Comparison of ENCODE assay signal across 23 mouse cellular contexts in genomic region chr8:13614136-13614535, GRCm38 (mm10). TPM values are rescaled to one million over a fixed set of nuclear protein-coding genes. Genes with fewer than 3 reads are reported as not detected.
DNase-seq lines count a peak whose midpoint lies in the region; ATAC-seq and TF ChIP-seq lines count a peak whose summit lies in the region.
"Had no signal": no experiment of that assay in that cellular context is flagged by ENCODE, and none has a peak within 500 bp of the region (broad histone marks: within the 10 kb centered on the region; RNA-seq: fewer than 3 reads in every experiment).

No protein-coding gene starts in this region.

- peaks cover 33% of the 10 kb centered on the region for H3K36me3 ChIP-seq in heart, embryonic 13.5 days
- peaks cover 9% of the 10 kb centered on the region for H3K36me3 ChIP-seq in heart, embryonic 11.5 days (ENCODE audit: control insufficient read depth, insufficient read depth, low read length)
- H3K36me3 ChIP-seq in liver, postnatal 0 days (replicated peaks; ENCODE audit: insufficient read depth, low read length): peaks cover 13% of the 10 kb centered on the region; the same call in 1 of the 2 replicates
- peaks cover 25% of the 10 kb centered on the region for H3K36me3 ChIP-seq in liver, embryonic 12.5 days
- H3K36me3 ChIP-seq: G1E had no signal

- no peak overlapping the region for H3K4me3 ChIP-seq in heart, embryonic 13.5 days
- H3K4me3 ChIP-seq in heart, embryonic 11.5 days (ENCODE audit: low read depth, low read length): no peak overlapping the region
- H3K4me3 ChIP-seq in liver, postnatal 0 days (ENCODE audit: low read depth, low read length): no peak overlapping the region
- no peak overlapping the region for H3K4me3 ChIP-seq in liver, embryonic 12.5 days
- H3K4me3 ChIP-seq: embryonic facial prominence, embryonic 12.5 days; forebrain, embryonic 12.5 days; hindbrain, embryonic 12.5 days had no signal

- 0 out of 2 replicates have a peak overlapping the region, but pooled peaks have one; percentile 42 for H3K27ac ChIP-seq in heart, embryonic 13.5 days (replicated peaks)
- H3K27ac ChIP-seq in heart, embryonic 11.5 days (ENCODE audit: low read depth, low read length): no peak overlapping the region
- no peak overlapping the region for H3K27ac ChIP-seq in liver, postnatal 0 days (ENCODE audit: low read depth)
- no peak overlapping the region for H3K27ac ChIP-seq in liver, embryonic 12.5 days
- H3K27ac ChIP-seq: embryonic facial prominence, embryonic 12.5 days; forebrain, embryonic 12.5 days; hindbrain, embryonic 12.5 days had no signal

- 63% methylated on average over 9 of the region's 9 CpGs for WGBS in heart, embryonic 13.5 days
- WGBS in heart, embryonic 11.5 days (ENCODE audit: insufficient replicate concordance): 74% methylated on average over 9 of the region's 9 CpGs
- WGBS in liver, postnatal 0 days (ENCODE audit: insufficient replicate concordance): 79% methylated on average over 9 of the region's 9 CpGs
- 77% methylated on average over 9 of the region's 9 CpGs for WGBS in liver, embryonic 12.5 days (ENCODE audit: insufficient replicate concordance)

- TF ChIP-seq CTCF in liver, postnatal 0 days (IDR thresholded peaks at IDR 0.05; ENCODE audit: low read depth): no peak

- no peaks in the 10 kb centered on the region for H3K27me3 ChIP-seq in heart, embryonic 13.5 days (replicated peaks)
- no peaks in the 10 kb centered on the region; the same call in 1 of the 2 replicates for H3K27me3 ChIP-seq in heart, embryonic 11.5 days (ENCODE audit: control insufficient read depth, insufficient read depth, low read length)
- no peaks in the 10 kb centered on the region for H3K27me3 ChIP-seq in liver, postnatal 0 days (ENCODE audit: insufficient read depth, low read length)
- no peaks in the 10 kb centered on the region for H3K27me3 ChIP-seq in liver, embryonic 12.5 days (replicated peaks)
- H3K27me3 ChIP-seq: embryonic facial prominence, embryonic 12.5 days; forebrain, embryonic 12.5 days; hindbrain, embryonic 12.5 days had no signal

- no peak overlapping the region for H3K4me2 ChIP-seq in heart, embryonic 13.5 days
- H3K4me2 ChIP-seq in heart, embryonic 11.5 days: no peak overlapping the region
- no peak overlapping the region for H3K4me2 ChIP-seq in liver, postnatal 0 days (ENCODE audit: low read depth, low read length)
- no peak overlapping the region for H3K4me2 ChIP-seq in liver, embryonic 12.5 days
- H3K4me2 ChIP-seq: forebrain, embryonic 12.5 days; hindbrain, embryonic 12.5 days had no signal

- no peaks in the 10 kb centered on the region for H3K9me3 ChIP-seq in heart, embryonic 13.5 days
- no peaks in the 10 kb centered on the region for H3K9me3 ChIP-seq in heart, embryonic 11.5 days (replicated peaks; ENCODE audit: control insufficient read depth, low read length)
- no peaks in the 10 kb centered on the region for H3K9me3 ChIP-seq in liver, postnatal 0 days (ENCODE audit: low read length)
- H3K9me3 ChIP-seq in liver, embryonic 12.5 days (replicated peaks): no peaks in the 10 kb centered on the region
- H3K9me3 ChIP-seq: embryonic facial prominence, embryonic 12.5 days; forebrain, embryonic 12.5 days; G1E had no signal

- H3K4me1 ChIP-seq in heart, embryonic 13.5 days: peaks cover 25% of the 10 kb centered on the region
- H3K4me1 ChIP-seq in heart, embryonic 11.5 days (ENCODE audit: control insufficient read depth, insufficient read depth, low read length): peaks cover 14% of the 10 kb centered on the region
- H3K4me1 ChIP-seq in liver, postnatal 0 days (ENCODE audit: insufficient read depth): no peaks in the 10 kb centered on the region
- peaks cover 6% of the 10 kb centered on the region; the same call in 1 of the 2 replicates for H3K4me1 ChIP-seq in liver, embryonic 12.5 days

- ATAC-seq in heart, embryonic 13.5 days (ENCODE audit: extremely low read depth, insufficient number of reproducible peaks, low FRiP score, low TSS enrichment): no peak
- no peak for ATAC-seq in heart, embryonic 11.5 days (replicated peaks; ENCODE audit: insufficient number of reproducible peaks, low FRiP score, low TSS enrichment)
- peak; percentile 15; the same call in 1 of the 2 replicates for ATAC-seq in liver, postnatal 0 days
- ATAC-seq in liver, embryonic 12.5 days: no peak
- ATAC-seq: CD4-positive, CD25-positive, alpha-beta regulatory T cell, adult 4 months; inflammation-experienced regulatory T-cells, adult 6 months; intestine, postnatal 0 days had no signal

- peak; percentile 52 to 55 for DNase-seq in cerebellum, postnatal 36 days
- no peak for DNase-seq in cerebellum, adult 9-10 months
- DNase-seq in liver, postnatal 0 days: no peak
- no peak for DNase-seq in ovary, adult 18-20 months (ENCODE audit: low spot score)
- DNase-seq: adrenal gland, postnatal 10 days; B cell, adult 2 months; cerebellum, adult 9-11 months; gastrocnemius, postnatal 25 days; kidney, adult 8-10 months had no signal

- TF ChIP-seq EP300 in liver, postnatal 0 days (IDR thresholded peaks at IDR 0.05; ENCODE audit: low read depth): no peak

- H3K9ac ChIP-seq in heart, embryonic 13.5 days: no peak overlapping the region
- H3K9ac ChIP-seq in heart, embryonic 11.5 days (ENCODE audit: low read depth, low read length): no peak overlapping the region
- H3K9ac ChIP-seq in liver, postnatal 0 days (replicated peaks): no peak overlapping the region
- no peak overlapping the region for H3K9ac ChIP-seq in liver, embryonic 12.5 days
- H3K9ac ChIP-seq: embryonic facial prominence, embryonic 12.5 days; forebrain, embryonic 12.5 days; hindbrain, embryonic 12.5 days had no signal

RNA-seq across cellular contexts. Expression of gene 1700029H14Rik, which starts 51.9 kb away (rescaled TPM):
- polyA plus RNA-seq in heart, embryonic 13.5 days (2015; fragmentation: Nextera tagmentation; extraction: Ambion mirVana): not detected in 2 replicates
- polyA plus RNA-seq in heart, embryonic 11.5 days (2014; fragmentation: Nextera tagmentation; extraction: Ambion mirVana): not detected in 2 replicates
- polyA plus RNA-seq in liver, postnatal 0 days (2015; fragmentation: Nextera tagmentation; extraction: Ambion mirVana): not detected in 2 replicates
- not detected in 2 replicates for polyA plus RNA-seq in liver, embryonic 12.5 days (2016; fragmentation: Nextera tagmentation; extraction: Ambion mirVana)
- polyA plus RNA-seq: brain, embryonic 14.5 days; embryonic facial prominence, embryonic 12.5 days; forebrain, embryonic 12.5 days; forebrain, embryonic 16.5 days; G1E; heart, embryonic 16.5 days; hindbrain, embryonic 12.5 days; hindbrain, embryonic 16.5 days; inflammation-experienced regulatory T-cells, adult 6 months; intestine, postnatal 0 days had no signal

Comparison
In these comparisons a context has a peak if more than half of its experiments do, and no peak if none do; other contexts are left out.
1. DNase-seq: peak in cerebellum, postnatal 36 days (2 of 2); none in cerebellum, adult 9-10 months (single experiment), liver, postnatal 0 days (single experiment) and ovary, adult 18-20 months (single experiment).